Mouse (Mus musculus) midbrain, embryonic 11.5 days (tissue): ENCODE measurements around the gene Tnip2. TPM values are rescaled to one million over a fixed set of nuclear protein-coding genes. Genes with fewer than 3 reads are reported as not detected.
A peak's percentile ranks its signal among the peaks of the same experiment; 100 is the strongest.

ENCODE experiments used
- ATAC-seq: fragments of 200-750 bp; cut with Nextera tagmentation; 2 replicates; pipeline ENCODE4 v1.8.0; 2017; ENCODE audit warnings: moderate TSS enrichment, moderate library complexity; ENCODE audit not compliant: low FRiP score
- DNase-seq: peaks from one replicate; pipeline ENCODE4 v3.0.0; 2015; ENCODE audit warnings: low spot score; ENCODE audit errors: missing footprints
- H3K27ac ChIP-seq: fragments of 300-500 bp; sonication (generic); 2 replicates; pipeline ENCODE4 v1.5.1; 2014; ENCODE audit warnings: low read depth, low read length
- H3K27me3 ChIP-seq: fragments of 300-500 bp; sonication (generic); 2 replicates; pipeline ENCODE4 v1.6.1; 2014; ENCODE audit warnings: mild to moderate bottlenecking, low read length, moderate library complexity, mixed read lengths; ENCODE audit not compliant: control insufficient read depth, insufficient read depth
- H3K36me3 ChIP-seq: fragments of 300-500 bp; sonication (generic); 2 replicates; pipeline ENCODE4 v1.6.1; 2014; ENCODE audit warnings: mild to moderate bottlenecking, low read length, moderate library complexity, mixed read lengths; ENCODE audit not compliant: control insufficient read depth, insufficient read depth
- H3K4me1 ChIP-seq: fragments of 300-500 bp; sonication (generic); 2 replicates; pipeline ENCODE4 v1.6.1; 2014; ENCODE audit warnings: low read length; ENCODE audit not compliant: control insufficient read depth, insufficient read depth
- H3K4me2 ChIP-seq: fragments of 300-500 bp; sonication (generic); 2 replicates; pipeline ENCODE4 v1.6.1; 2014; ENCODE audit warnings: mild to moderate bottlenecking, moderate library complexity
- H3K4me3 ChIP-seq: fragments of 300-500 bp; sonication (generic); 2 replicates; pipeline ENCODE4 v1.5.1; 2014; ENCODE audit warnings: low read depth, low read length
- H3K9ac ChIP-seq: fragments of 300-500 bp; sonication (generic); 2 replicates; pipeline ENCODE4 v1.6.1; 2014; ENCODE audit warnings: low read length
- H3K9me3 ChIP-seq: fragments of 300-500 bp; sonication (generic); 2 replicates; pipeline ENCODE4 v1.6.1; 2016; ENCODE audit warnings: low read length; ENCODE audit not compliant: control insufficient read depth
- WGBS: fragments of 180-500 bp; shearing (Covaris S2); extraction: QIAGEN DNeasy Blood & Tissue Kit; methylation state at CpG from one replicate; pipeline ENCODE4 v1.1.7; 2014; 5-methylcytosine and 5-hydroxymethylcytosine counted together
- polyA plus RNA-seq: library from polyadenylated mRNA; unstranded; fragments of >200 nt; fragmentation: Nextera tagmentation; extraction: Ambion mirVana; gene quantifications from 2 replicates; pipeline ENCODE4 v1.2.1, GENCODE M21; 2014

The Tnip2 gene
- polyA plus RNA-seq, 1 experiment from 2014 or later = 5.5 TPM

GRCm38 (mm10) chr5:34527352-34527751 is 13.6 kb upstream of the Tnip2 start:
- DNase-seq = peak; percentile 35
- no peak overlapping the region for H3K9ac ChIP-seq
- H3K4me2 ChIP-seq = no peak overlapping the region
- ATAC-seq = no peak
- H3K9me3 ChIP-seq = no peaks in the 10 kb centered on the region
- H3K4me3 ChIP-seq = no peak overlapping the region
- H3K4me1 ChIP-seq = no peaks in the 10 kb centered on the region
- H3K36me3 ChIP-seq = no peaks in the 10 kb centered on the region
- peaks cover 4% of the 10 kb centered on the region for H3K27me3 ChIP-seq
- WGBS = 88% methylated on average over 2 of the region's 2 CpGs
- no peak overlapping the region for H3K27ac ChIP-seq

GRCm38 (mm10) chr5:34526477-34526775 is 12.6 kb upstream of the Tnip2 start:
- ATAC-seq (no peak), DNase-seq (peak; percentile 83)
- 35% methylated on average over 5 of the region's 5 CpGs for WGBS
- Histone ChIP-seq H3K36me3 (no peaks in the 10 kb centered on the region), H3K27ac (no peak overlapping the region), H3K4me2 (no peak overlapping the region), H3K9me3 (no peaks in the 10 kb centered on the region), H3K4me3 (no peak overlapping the region), H3K27me3 (peaks cover 4% of the 10 kb centered on the region), H3K4me1 (no peaks in the 10 kb centered on the region), H3K9ac (no peak overlapping the region)

GRCm38 (mm10) chr5:34525663-34526476 is 12.1 kb upstream of the Tnip2 start, which contains the start of gene Sh3bp2:
Gene Sh3bp2, plus strand, starts transcription at chr5:34525838.
- 3% methylated on average over 38 of the region's 38 CpGs for WGBS
- no peaks in the 10 kb centered on the region for H3K36me3 ChIP-seq
- H3K4me1 ChIP-seq = no peaks in the 10 kb centered on the region
- no peak within 1 kb of the TSS for H3K27ac ChIP-seq
- peaks cover 4% of the 10 kb centered on the region for H3K27me3 ChIP-seq
- H3K4me3 ChIP-seq = peak within 1 kb of the TSS; percentile 24
- H3K9me3 ChIP-seq = no peaks in the 10 kb centered on the region
- ATAC-seq = peak; percentile 94
- DNase-seq = peak; percentile 98
- peak within 1 kb of the TSS; percentile 14; the same call in 1 of the 2 replicates for H3K9ac ChIP-seq
- H3K4me2 ChIP-seq = peak within 1 kb of the TSS; percentile 38

GRCm38 (mm10) chr5:34524511-34524910 is 10.7 kb upstream of the Tnip2 start:
- Histone ChIP-seq H3K4me2 (no peak overlapping the region), H3K27ac (no peak overlapping the region), H3K36me3 (no peaks in the 10 kb centered on the region), H3K4me1 (no peaks in the 10 kb centered on the region), H3K9me3 (no peaks in the 10 kb centered on the region), H3K4me3 (no peak overlapping the region), H3K9ac (no peak overlapping the region), H3K27me3 (peaks cover 4% of the 10 kb centered on the region)
- DNase-seq (peak; percentile 33), ATAC-seq (no peak)

GRCm38 (mm10) chr5:34523958-34524485 is 10.2 kb upstream of the Tnip2 start:
- Histone ChIP-seq H3K4me3 (no peak overlapping the region), H3K36me3 (no peaks in the 10 kb centered on the region), H3K9ac (no peak overlapping the region), H3K4me2 (no peak overlapping the region), H3K4me1 (no peaks in the 10 kb centered on the region), H3K27ac (no peak overlapping the region), H3K27me3 (peaks cover 4% of the 10 kb centered on the region), H3K9me3 (no peaks in the 10 kb centered on the region)
- ATAC-seq = no peak
- peak; percentile 77 for DNase-seq
- WGBS = 65% methylated on average over 4 of the region's 4 CpGs

GRCm38 (mm10) chr5:34521337-34521736 is 7.5 kb upstream of the Tnip2 start:
- DNase-seq (peak; percentile 33), ATAC-seq (no peak)
- Histone ChIP-seq H3K9me3 (no peaks in the 10 kb centered on the region), H3K4me2 (no peak overlapping the region), H3K27ac (no peak overlapping the region), H3K9ac (no peak overlapping the region), H3K4me1 (no peaks in the 10 kb centered on the region), H3K4me3 (no peak overlapping the region), H3K27me3 (no peaks in the 10 kb centered on the region), H3K36me3 (no peaks in the 10 kb centered on the region)
- 89% methylated on average over 3 of the region's 3 CpGs for WGBS

GRCm38 (mm10) chr5:34520458-34521209 is 6.8 kb upstream of the Tnip2 start:
- ATAC-seq = no peak
- Histone ChIP-seq H3K9ac (no peak overlapping the region), H3K27ac (no peak overlapping the region), H3K4me3 (no peak overlapping the region), H3K36me3 (no peaks in the 10 kb centered on the region), H3K9me3 (no peaks in the 10 kb centered on the region), H3K4me2 (no peak overlapping the region), H3K27me3 (no peaks in the 10 kb centered on the region), H3K4me1 (no peaks in the 10 kb centered on the region)
- 78% methylated on average over 11 of the region's 11 CpGs for WGBS
- DNase-seq = no peak

GRCm38 (mm10) chr5:34519389-34519910 is 5.7 kb upstream of the Tnip2 start:
- Histone ChIP-seq H3K4me1 (no peaks in the 10 kb centered on the region), H3K27ac (no peak overlapping the region), H3K36me3 (no peaks in the 10 kb centered on the region), H3K4me2 (no peak overlapping the region), H3K9me3 (no peaks in the 10 kb centered on the region), H3K9ac (no peak overlapping the region), H3K4me3 (no peak overlapping the region), H3K27me3 (no peaks in the 10 kb centered on the region)
- 85% methylated on average over 9 of the region's 9 CpGs for WGBS
- DNase-seq (peak; percentile 23), ATAC-seq (no peak)

GRCm38 (mm10) chr5:34517913-34518312 is 4.1 kb upstream of the Tnip2 start:
- Histone ChIP-seq H3K4me2 (no peak overlapping the region), H3K27me3 (peaks cover 3% of the 10 kb centered on the region; the same call in 1 of the 2 replicates), H3K36me3 (no peaks in the 10 kb centered on the region), H3K4me3 (no peak overlapping the region), H3K9me3 (no peaks in the 10 kb centered on the region), H3K9ac (no peak overlapping the region), H3K4me1 (peaks cover 6% of the 10 kb centered on the region; the same call in 1 of the 2 replicates), H3K27ac (no peak overlapping the region)
- ATAC-seq = no peak
- WGBS = 25% methylated on average over 3 of the region's 3 CpGs
- DNase-seq = peak; percentile 94
